Mouse (Mus musculus) kidney, adult 2 months (tissue): ENCODE measurements around the gene Rtp4.

ENCODE experiments used
- CTCF ChIP-seq: fragments of 200-500 bp; conservative IDR thresholded peaks from 2 replicates; pipeline ENCODE4 v1.5.1; 2011; ENCODE audit warnings: low read depth, mild to moderate bottlenecking, control low read depth, low read length, moderate library complexity, mixed read lengths; ENCODE audit not compliant: insufficient read depth, insufficient read length
- POLR2A ChIP-seq: fragments of 200-500 bp; IDR thresholded peaks from one replicate; pipeline ENCODE4 v1.6.1; 2011; ENCODE audit warnings: low read depth, low read length, control low read depth

- TF ChIP-seq POLR2A: no peak
- TF ChIP-seq CTCF: no peak
Observed at GRCm38 (mm10) chr16:23505904-23506687, 14.0 kb upstream of the Rtp4 start.
